Mouse (Mus musculus): Measurements from ENCODE around the gene Tmem50b. TPM values are rescaled to one million over a fixed set of nuclear protein-coding genes. Genes with fewer than 3 reads are reported as not detected.

Tmem50b gene
- polyA plus RNA-seq, 1 experiment from 2014 or later: 55.7 TPM

DNA sequence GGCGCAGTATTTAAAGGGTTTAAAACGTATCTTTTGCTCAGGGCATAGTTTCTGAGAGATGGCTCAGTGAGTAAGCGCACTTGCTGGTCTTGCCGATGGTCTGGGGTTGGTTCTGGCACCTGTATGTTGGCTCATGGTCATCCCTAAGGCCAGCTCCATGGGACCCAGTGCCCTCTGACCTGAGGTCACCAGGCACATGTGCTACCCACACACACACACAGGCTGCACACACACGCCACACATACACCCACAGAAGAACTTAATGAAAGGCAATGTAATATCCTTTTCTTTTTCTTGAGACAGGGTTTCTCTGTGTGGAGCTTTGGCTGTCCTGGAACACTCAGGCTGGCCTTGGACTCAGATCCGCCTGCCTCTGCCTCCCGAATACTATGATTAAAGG lies 35.3 kb upstream of the Tmem50b start:
- H3K9ac ChIP-seq (ENCODE audit: low read length): no peak overlapping the region
- peaks cover 27% of the 10 kb centered on the region for H3K36me3 ChIP-seq (ENCODE audit: control insufficient read depth, insufficient read depth, low read length)
- H3K4me2 ChIP-seq: no peak overlapping the region
- H3K9me3 ChIP-seq (ENCODE audit: control insufficient read depth, low read length): no peaks in the 10 kb centered on the region
- no peak overlapping the region for H3K27ac ChIP-seq (ENCODE audit: low read depth, low read length)
- H3K4me3 ChIP-seq (ENCODE audit: low read depth, low read length): no peak overlapping the region
- no peaks in the 10 kb centered on the region for H3K27me3 ChIP-seq (ENCODE audit: control insufficient read depth, insufficient read depth, low read length)
- no peak for DNase-seq (ENCODE audit: low spot score, missing footprints)
- 97% methylated on average over 7 of the region's 7 CpGs for WGBS
- no peak for ATAC-seq (ENCODE audit: low FRiP score)
- H3K4me1 ChIP-seq (ENCODE audit: control insufficient read depth, insufficient read depth, low read length): no peaks in the 10 kb centered on the region

DNA sequence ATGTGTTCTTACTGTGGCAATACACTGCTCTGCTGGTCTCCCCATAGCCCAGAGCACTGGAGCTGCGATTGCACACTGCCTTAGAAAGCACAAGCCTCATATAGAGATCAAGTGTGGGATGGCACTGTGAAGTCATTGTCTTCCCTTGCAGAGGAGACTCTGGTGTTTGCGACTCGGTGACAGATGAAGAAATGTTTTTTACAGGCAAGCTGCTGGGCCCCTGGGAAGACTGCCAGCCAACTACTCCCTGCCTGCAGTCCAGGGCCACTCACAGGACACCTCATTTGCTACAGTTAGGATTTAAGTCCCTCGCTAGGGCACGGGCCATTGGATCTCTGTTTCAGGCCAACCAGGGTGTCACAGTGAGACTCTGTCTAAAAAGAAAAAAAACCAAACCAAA lies 34.8 kb upstream of the Tmem50b start:
- 91% methylated on average over 5 of the region's 5 CpGs for WGBS
- H3K9me3 ChIP-seq (ENCODE audit: control insufficient read depth, low read length): no peaks in the 10 kb centered on the region
- H3K27ac ChIP-seq (ENCODE audit: low read depth, low read length): no peak overlapping the region
- H3K4me3 ChIP-seq (ENCODE audit: low read depth, low read length): no peak overlapping the region
- ATAC-seq (ENCODE audit: low FRiP score) (no peak), DNase-seq (ENCODE audit: low spot score, missing footprints) (no peak)
- no peak overlapping the region for H3K4me2 ChIP-seq
- peaks cover 28% of the 10 kb centered on the region for H3K36me3 ChIP-seq (ENCODE audit: control insufficient read depth, insufficient read depth, low read length)
- H3K9ac ChIP-seq (ENCODE audit: low read length): no peak overlapping the region
- H3K27me3 ChIP-seq (ENCODE audit: control insufficient read depth, insufficient read depth, low read length): no peaks in the 10 kb centered on the region
- H3K4me1 ChIP-seq (ENCODE audit: control insufficient read depth, insufficient read depth, low read length): no peaks in the 10 kb centered on the region

DNA sequence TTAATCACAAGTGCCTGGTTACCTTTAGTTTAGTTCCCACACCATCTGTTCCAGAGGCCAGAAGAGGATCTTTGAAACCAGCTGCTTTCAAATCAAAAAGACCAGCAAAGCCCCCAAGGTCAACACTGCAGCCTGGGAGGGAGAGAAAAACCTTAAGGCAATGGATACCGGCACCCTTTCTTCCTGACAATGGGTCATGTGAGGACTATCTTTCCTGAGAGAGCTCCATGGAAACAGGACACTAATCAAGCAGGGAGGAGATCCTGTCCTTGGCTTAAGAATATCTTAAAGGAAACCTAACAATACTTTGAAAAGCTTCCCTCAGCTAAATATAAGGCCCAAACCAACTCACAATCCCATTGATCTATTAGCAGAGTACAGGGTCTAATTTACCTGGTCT lies 33.0 kb upstream of the Tmem50b start:
- Histone ChIP-seq H3K27me3 (ENCODE audit: control insufficient read depth, insufficient read depth, low read length) (no peaks in the 10 kb centered on the region), H3K9ac (ENCODE audit: low read length) (no peak overlapping the region), H3K36me3 (ENCODE audit: control insufficient read depth, insufficient read depth, low read length) (peaks cover 21% of the 10 kb centered on the region), H3K4me1 (ENCODE audit: control insufficient read depth, insufficient read depth, low read length) (no peaks in the 10 kb centered on the region), H3K27ac (ENCODE audit: low read depth, low read length) (no peak overlapping the region), H3K4me2 (no peak overlapping the region), H3K9me3 (ENCODE audit: control insufficient read depth, low read length) (no peaks in the 10 kb centered on the region), H3K4me3 (ENCODE audit: low read depth, low read length) (no peak overlapping the region)
- no peak for ATAC-seq (ENCODE audit: low FRiP score)
- 80% methylated on average over 1 of the region's 1 CpGs for WGBS
- no peak for DNase-seq (ENCODE audit: low spot score, missing footprints)

DNA sequence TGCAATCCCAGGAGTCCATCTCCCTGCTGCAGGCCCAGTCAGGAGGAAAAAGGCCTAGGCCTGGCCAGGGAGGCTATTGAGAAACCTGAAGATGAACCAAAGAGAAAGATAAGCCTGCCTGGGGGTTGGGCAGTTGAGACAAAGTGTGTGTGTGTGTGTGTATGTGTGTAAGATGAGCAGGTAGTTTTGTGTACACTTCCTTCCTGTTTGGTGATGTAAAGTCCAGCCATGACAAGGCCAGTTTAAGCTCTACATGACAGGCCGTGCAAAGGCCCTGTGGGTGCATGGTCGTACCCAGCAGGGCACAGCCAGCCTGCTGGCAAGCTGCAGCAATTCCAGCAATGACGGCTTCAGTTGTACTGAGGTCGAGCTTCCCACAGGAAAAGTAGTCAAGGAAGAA lies 32.1 kb upstream of the Tmem50b start:
- H3K27ac ChIP-seq (ENCODE audit: low read depth, low read length): no peak overlapping the region
- H3K4me3 ChIP-seq (ENCODE audit: low read depth, low read length): no peak overlapping the region
- no peak for ATAC-seq (ENCODE audit: low FRiP score)
- no peak for DNase-seq (ENCODE audit: low spot score, missing footprints)
- no peaks in the 10 kb centered on the region for H3K9me3 ChIP-seq (ENCODE audit: control insufficient read depth, low read length)
- no peak overlapping the region for H3K4me2 ChIP-seq
- peaks cover 26% of the 10 kb centered on the region for H3K36me3 ChIP-seq (ENCODE audit: control insufficient read depth, insufficient read depth, low read length)
- 98% methylated on average over 4 of the region's 4 CpGs for WGBS
- H3K4me1 ChIP-seq (ENCODE audit: control insufficient read depth, insufficient read depth, low read length): no peaks in the 10 kb centered on the region
- no peaks in the 10 kb centered on the region for H3K27me3 ChIP-seq (ENCODE audit: control insufficient read depth, insufficient read depth, low read length)
- H3K9ac ChIP-seq (ENCODE audit: low read length): no peak overlapping the region

DNA sequence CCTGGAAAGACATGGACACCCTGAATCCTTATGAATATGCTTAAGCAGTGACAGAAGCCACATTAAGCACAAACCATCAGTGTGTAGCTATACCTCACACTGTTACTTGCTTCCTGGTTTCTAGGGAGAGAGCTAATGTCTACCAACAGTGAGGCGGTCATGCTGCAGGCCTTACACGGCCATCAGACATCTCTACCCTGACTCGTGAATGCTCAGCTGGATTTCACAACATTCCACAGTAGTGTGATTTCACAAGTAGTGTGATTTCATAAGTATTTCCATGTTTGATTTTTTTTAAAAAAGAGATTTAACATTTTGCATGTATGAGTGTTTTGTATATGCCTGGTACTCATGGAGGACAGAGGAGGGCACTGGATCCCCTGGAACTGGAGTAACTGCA lies 31.1 kb upstream of the Tmem50b start:
- H3K9me3 ChIP-seq (ENCODE audit: control insufficient read depth, low read length): no peaks in the 10 kb centered on the region
- H3K27ac ChIP-seq (ENCODE audit: low read depth, low read length): no peak overlapping the region
- H3K9ac ChIP-seq (ENCODE audit: low read length): no peak overlapping the region
- DNase-seq (ENCODE audit: low spot score, missing footprints) (no peak), ATAC-seq (ENCODE audit: low FRiP score) (no peak)
- no peak overlapping the region for H3K4me3 ChIP-seq (ENCODE audit: low read depth, low read length)
- peaks cover 31% of the 10 kb centered on the region for H3K36me3 ChIP-seq (ENCODE audit: control insufficient read depth, insufficient read depth, low read length)
- H3K4me1 ChIP-seq (ENCODE audit: control insufficient read depth, insufficient read depth, low read length): no peaks in the 10 kb centered on the region
- H3K27me3 ChIP-seq (ENCODE audit: control insufficient read depth, insufficient read depth, low read length): no peaks in the 10 kb centered on the region
- H3K4me2 ChIP-seq: no peak overlapping the region
- 89% methylated on average over 3 of the region's 3 CpGs for whole genome bisulfite sequencing

DNA sequence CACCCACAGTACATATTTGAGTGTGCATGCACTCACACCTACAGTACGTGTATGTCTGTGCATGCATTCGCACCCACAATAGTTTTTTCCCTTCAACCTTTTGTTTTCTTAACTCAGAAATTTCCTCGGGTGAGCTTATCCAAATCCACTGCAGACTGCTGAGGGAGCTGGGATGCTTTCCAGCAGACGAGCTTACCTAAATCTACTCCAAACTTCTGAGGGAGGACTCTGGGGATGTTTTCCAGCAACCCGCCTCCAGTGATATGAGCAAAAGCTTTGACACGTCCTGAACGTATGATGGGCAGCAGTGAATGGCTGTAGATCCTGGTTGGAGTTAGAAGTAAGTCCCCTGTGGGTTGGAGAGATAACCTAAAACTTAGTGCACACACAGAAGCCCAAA lies 30.2 kb upstream of the Tmem50b start:
- Histone ChIP-seq H3K4me1 (ENCODE audit: control insufficient read depth, insufficient read depth, low read length) (no peaks in the 10 kb centered on the region), H3K4me2 (no peak overlapping the region), H3K27ac (ENCODE audit: low read depth, low read length) (no peak overlapping the region), H3K4me3 (ENCODE audit: low read depth, low read length) (no peak overlapping the region), H3K36me3 (ENCODE audit: control insufficient read depth, insufficient read depth, low read length) (peaks cover 27% of the 10 kb centered on the region), H3K9me3 (ENCODE audit: control insufficient read depth, low read length) (no peaks in the 10 kb centered on the region), H3K9ac (ENCODE audit: low read length) (no peak overlapping the region), H3K27me3 (ENCODE audit: control insufficient read depth, insufficient read depth, low read length) (no peaks in the 10 kb centered on the region)
- DNase-seq (ENCODE audit: low spot score, missing footprints) (no peak), ATAC-seq (ENCODE audit: low FRiP score) (no peak)
- WGBS: 91% methylated on average over 7 of the region's 7 CpGs

DNA sequence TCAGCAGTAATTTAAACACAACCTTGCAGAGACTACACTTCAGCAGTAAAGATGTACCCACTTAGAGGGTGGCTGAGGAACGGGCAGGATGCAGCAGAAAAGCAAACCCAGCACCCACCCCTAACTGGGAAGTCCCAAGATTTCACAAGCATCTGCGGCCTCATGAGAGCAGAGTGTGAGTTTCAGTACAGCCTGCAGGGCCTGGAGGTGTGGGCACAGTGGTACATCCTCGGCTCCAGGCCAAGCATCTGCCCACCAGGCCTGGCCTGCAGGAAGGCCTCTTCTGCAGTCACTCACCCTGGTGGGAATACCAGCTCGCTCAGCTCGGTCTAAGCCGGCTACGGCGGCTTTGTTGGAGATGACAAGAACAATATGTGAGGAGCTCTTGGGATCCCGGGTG lies 25.5 kb upstream of the Tmem50b start:
- ATAC-seq (ENCODE audit: low FRiP score): no peak
- 95% methylated on average over 9 of the region's 9 CpGs for WGBS
- Histone ChIP-seq H3K9me3 (ENCODE audit: control insufficient read depth, low read length) (no peaks in the 10 kb centered on the region), H3K36me3 (ENCODE audit: control insufficient read depth, insufficient read depth, low read length) (peaks cover 19% of the 10 kb centered on the region; the same call in 1 of the 2 replicates), H3K4me3 (ENCODE audit: low read depth, low read length) (no peak overlapping the region), H3K27ac (ENCODE audit: low read depth, low read length) (no peak overlapping the region), H3K4me1 (ENCODE audit: control insufficient read depth, insufficient read depth, low read length) (no peaks in the 10 kb centered on the region), H3K27me3 (ENCODE audit: control insufficient read depth, insufficient read depth, low read length) (no peaks in the 10 kb centered on the region), H3K9ac (ENCODE audit: low read length) (no peak overlapping the region), H3K4me2 (no peak overlapping the region)
- DNase-seq (ENCODE audit: low spot score, missing footprints): no peak

DNA sequence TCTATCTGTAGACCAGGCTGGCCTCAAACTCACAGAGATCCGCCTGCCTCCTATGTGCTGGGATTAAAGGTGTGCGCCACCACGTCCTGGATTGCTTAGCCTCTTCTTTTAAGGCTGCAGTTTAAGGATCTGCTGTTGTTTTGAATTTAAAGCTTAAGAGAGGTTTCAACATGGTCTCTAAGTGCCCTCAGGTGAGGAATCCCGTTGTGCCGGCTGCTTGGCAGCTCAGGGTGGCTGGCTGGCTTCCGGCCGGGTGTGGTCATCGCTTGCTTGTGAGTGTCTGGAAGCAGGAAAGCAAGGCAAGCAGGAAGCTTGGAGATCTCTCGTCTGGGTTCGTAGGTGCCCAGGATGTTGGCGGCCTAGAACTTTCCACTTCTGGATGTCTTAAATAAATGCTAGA lies 23.4 kb upstream of the Tmem50b start:
- no peaks in the 10 kb centered on the region for H3K27me3 ChIP-seq (ENCODE audit: control insufficient read depth, insufficient read depth, low read length)
- no peak for DNase-seq (ENCODE audit: low spot score, missing footprints)
- H3K4me2 ChIP-seq: no peak overlapping the region
- no peaks in the 10 kb centered on the region for H3K4me1 ChIP-seq (ENCODE audit: control insufficient read depth, insufficient read depth, low read length)
- 96% methylated on average over 11 of the region's 11 CpGs for WGBS
- H3K36me3 ChIP-seq (ENCODE audit: control insufficient read depth, insufficient read depth, low read length): peaks cover 12% of the 10 kb centered on the region; the same call in 1 of the 2 replicates
- H3K4me3 ChIP-seq (ENCODE audit: low read depth, low read length): no peak overlapping the region
- H3K9ac ChIP-seq (ENCODE audit: low read length): no peak overlapping the region
- no peak overlapping the region for H3K27ac ChIP-seq (ENCODE audit: low read depth, low read length)
- no peak for ATAC-seq (ENCODE audit: low FRiP score)
- H3K9me3 ChIP-seq (ENCODE audit: control insufficient read depth, low read length): no peaks in the 10 kb centered on the region

DNA sequence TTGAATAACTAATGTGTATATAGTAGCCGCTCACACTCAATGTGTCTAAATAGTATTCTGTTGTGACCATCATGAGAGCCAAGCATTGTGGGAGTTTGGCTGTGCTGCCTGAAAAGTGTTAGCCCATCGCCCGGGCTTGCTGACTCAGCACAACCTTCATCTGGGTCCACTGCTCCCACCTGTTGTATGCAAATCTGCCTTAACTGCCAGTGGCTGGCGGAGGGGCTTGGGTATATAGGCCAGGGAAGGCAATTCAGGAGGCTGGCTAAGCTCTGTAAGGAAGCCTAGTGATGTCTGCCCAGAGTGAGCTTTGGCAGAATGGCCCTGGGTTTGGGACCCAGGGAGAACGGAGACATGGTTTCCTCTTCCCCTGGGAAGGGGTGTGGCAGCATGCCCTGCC lies 22.6 kb upstream of the Tmem50b start:
- DNase-seq (ENCODE audit: low spot score, missing footprints): no peak
- 92% methylated on average over 5 of the region's 5 CpGs for WGBS
- Histone ChIP-seq H3K27me3 (ENCODE audit: control insufficient read depth, insufficient read depth, low read length) (no peaks in the 10 kb centered on the region), H3K4me1 (ENCODE audit: control insufficient read depth, insufficient read depth, low read length) (no peaks in the 10 kb centered on the region), H3K27ac (ENCODE audit: low read depth, low read length) (no peak overlapping the region), H3K4me2 (no peak overlapping the region), H3K4me3 (ENCODE audit: low read depth, low read length) (no peak overlapping the region), H3K9ac (ENCODE audit: low read length) (no peak overlapping the region), H3K36me3 (ENCODE audit: control insufficient read depth, insufficient read depth, low read length) (peaks cover 9% of the 10 kb centered on the region; the same call in 1 of the 2 replicates), H3K9me3 (ENCODE audit: control insufficient read depth, low read length) (no peaks in the 10 kb centered on the region)
- ATAC-seq (ENCODE audit: low FRiP score): no peak

Measured in midbrain, embryonic 11.5 days (tissue).